ENCODE assay signal across 8 mouse cellular contexts in the genomic region with DNA sequence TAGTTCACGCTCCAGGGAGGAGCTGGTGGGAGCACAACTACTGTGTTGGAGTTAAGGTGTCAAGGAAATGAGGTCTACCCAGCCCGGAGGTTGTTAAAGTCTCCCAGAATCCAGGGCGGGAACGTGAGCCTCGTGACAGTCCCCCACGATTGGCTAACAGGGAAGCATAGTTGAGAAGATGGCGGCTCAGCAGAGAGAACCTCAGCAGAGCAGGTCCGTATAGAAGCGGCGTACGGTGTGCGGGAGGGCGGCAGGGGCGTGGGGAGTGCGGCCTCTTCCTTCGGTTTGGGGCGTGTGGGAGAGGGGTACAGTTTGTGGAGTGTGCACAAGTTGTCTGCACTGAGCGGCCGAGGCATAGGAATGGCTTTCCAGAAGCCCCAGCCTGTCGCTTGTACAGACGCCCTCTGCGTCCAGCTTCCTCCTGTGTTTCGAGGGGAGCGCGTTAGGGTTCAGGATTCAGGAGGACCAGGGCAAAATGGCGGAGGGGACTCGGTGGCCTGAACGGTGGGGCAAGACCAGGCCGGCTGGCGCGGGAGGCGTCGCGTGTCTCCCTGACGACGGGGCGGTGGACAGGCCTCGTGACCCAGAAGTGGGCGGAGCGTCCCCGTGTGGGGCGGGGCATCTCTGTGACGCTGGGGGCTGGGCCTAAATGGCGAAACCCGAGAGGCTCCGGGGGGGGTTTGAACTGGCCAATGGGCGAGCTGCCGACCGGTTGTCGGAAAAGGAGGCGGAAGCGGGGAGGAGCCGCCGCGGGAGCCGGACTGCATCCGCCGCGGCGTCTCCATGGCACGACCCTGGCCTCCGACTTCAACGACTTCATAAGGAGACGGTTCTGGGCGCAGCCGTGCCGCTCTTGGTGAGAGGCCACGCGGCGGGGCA. TPM values are rescaled to one million over a fixed set of nuclear protein-coding genes. Genes with fewer than 3 reads are reported as not detected.
DNase-seq lines count a peak whose midpoint lies in the region; ATAC-seq and TF ChIP-seq lines count a peak whose summit lies in the region.

Odf2 (plus strand) TSS at position 156 of the 879 bp plus-strand sequence.

- H3K27ac ChIP-seq in bone marrow, adult 2 months (ENCODE audit: control insufficient read depth, insufficient read depth, low read depth, low read length, poor library complexity), result peak within 1 kb of the TSS; percentile 94
- peak within 1 kb of the TSS; percentile 91 for H3K27ac ChIP-seq in embryonic facial prominence, embryonic 15.5 days (replicated peaks)
- peak within 1 kb of the TSS; percentile 84 for H3K27ac ChIP-seq in limb, embryonic 14.5 days (replicated peaks; ENCODE audit: low read depth, low read length)
- peak within 1 kb of the TSS; percentile 91 for H3K27ac ChIP-seq in midbrain, postnatal 0 days (ENCODE audit: low read depth, low read length)

- H3K27me3 ChIP-seq in embryonic facial prominence, embryonic 15.5 days, result no peaks in the 10 kb centered on the region
- no peaks in the 10 kb centered on the region for H3K27me3 ChIP-seq in limb, embryonic 14.5 days (ENCODE audit: control insufficient read depth, insufficient read depth, low read length)
- no peaks in the 10 kb centered on the region for H3K27me3 ChIP-seq in midbrain, postnatal 0 days (ENCODE audit: insufficient read depth, low read length)

- no peak for TF ChIP-seq CTCF in bone marrow, adult 2 months (IDR thresholded peaks at IDR 0.05; ENCODE audit: control insufficient read depth, insufficient read depth, low read length)
- no peak; the same call in 1 of the 2 replicates for TF ChIP-seq CTCF in midbrain, postnatal 0 days (IDR thresholded peaks at IDR 0.05)

- DNase-seq in 416B (ENCODE audit: low read depth), result peak; percentile 95
- DNase-seq in heart, adult 8-10 months (ENCODE audit: low spot score), result peak; percentile 100
- peak; percentile 100 for DNase-seq in kidney, adult 9 months
- DNase-seq in limb, embryonic 14.5 days (ENCODE audit: low spot score), result peak; percentile 98
- DNase-seq in midbrain, postnatal 0 days (ENCODE audit: low spot score), result peak; percentile 99
- DNase-seq in spleen, postnatal 14 days (ENCODE audit: low spot score in 2 of 2), result peak; percentile 100

- TF ChIP-seq POLR2A in bone marrow, adult 2 months (IDR thresholded peaks at IDR 0.05; ENCODE audit: borderline replicate concordance, control insufficient read depth, low read depth, low read length), result peak; percentile 72; the same call in 1 of the 2 replicates
- TF ChIP-seq POLR2A in limb, embryonic 14.5 days (IDR thresholded peaks at IDR 0.05; ENCODE audit: borderline replicate concordance, extremely low read depth, insufficient read depth, insufficient read length), result 0 out of 2 replicates have a peak, but pooled peaks have one; percentile 32

- H3K9ac ChIP-seq in embryonic facial prominence, embryonic 15.5 days, result peak within 1 kb of the TSS; percentile 91
- H3K9ac ChIP-seq in limb, embryonic 14.5 days (ENCODE audit: low read depth, low read length, severe bottlenecking), result peak within 1 kb of the TSS; percentile 80
- H3K9ac ChIP-seq in midbrain, postnatal 0 days (replicated peaks; ENCODE audit: low read length, poor library complexity, severe bottlenecking), result peak within 1 kb of the TSS; percentile 98

- under 1% methylated on average over 69 of the region's 70 CpGs for WGBS in bone marrow, adult 2 months
- WGBS in embryonic facial prominence, embryonic 15.5 days, result under 1% methylated on average over 70 of the region's 70 CpGs
- under 1% methylated on average over 50 of the region's 70 CpGs for WGBS in limb, embryonic 14.5 days
- 1% methylated on average over 54 of the region's 70 CpGs for WGBS in midbrain, postnatal 0 days

- H3K4me2 ChIP-seq in embryonic facial prominence, embryonic 15.5 days (replicated peaks), result peak within 1 kb of the TSS; percentile 87
- H3K4me2 ChIP-seq in limb, embryonic 14.5 days (replicated peaks; ENCODE audit: low read depth, low read length, severe bottlenecking), result peak within 1 kb of the TSS; percentile 92
- peak within 1 kb of the TSS; percentile 84 for H3K4me2 ChIP-seq in midbrain, postnatal 0 days (ENCODE audit: low read depth, low read length, poor library complexity, severe bottlenecking)

- H3K36me3 ChIP-seq in embryonic facial prominence, embryonic 15.5 days, result peaks cover 29% of the 10 kb centered on the region
- H3K36me3 ChIP-seq in limb, embryonic 14.5 days (ENCODE audit: control insufficient read depth, insufficient read depth, low read length), result peaks cover 28% of the 10 kb centered on the region
- H3K36me3 ChIP-seq in midbrain, postnatal 0 days (ENCODE audit: insufficient read depth, low read length), result peaks cover 19% of the 10 kb centered on the region

- no peaks in the 10 kb centered on the region for H3K9me3 ChIP-seq in embryonic facial prominence, embryonic 15.5 days (replicated peaks)
- H3K9me3 ChIP-seq in limb, embryonic 14.5 days (ENCODE audit: control insufficient read depth, low read length), result no peaks in the 10 kb centered on the region
- H3K9me3 ChIP-seq in midbrain, postnatal 0 days (ENCODE audit: low read length), result no peaks in the 10 kb centered on the region

- H3K4me3 ChIP-seq in bone marrow, adult 2 months (replicated peaks; ENCODE audit: control insufficient read depth, low read depth, low read length), result peak within 1 kb of the TSS; percentile 96
- peak within 1 kb of the TSS; percentile 99 for H3K4me3 ChIP-seq in embryonic facial prominence, embryonic 15.5 days (replicated peaks)
- peak within 1 kb of the TSS; percentile 100 for H3K4me3 ChIP-seq in limb, embryonic 14.5 days (replicated peaks; ENCODE audit: low read length)
- peak within 1 kb of the TSS; percentile 99 for H3K4me3 ChIP-seq in midbrain, postnatal 0 days (ENCODE audit: low read depth, low read length)

- ATAC-seq in embryonic facial prominence, embryonic 15.5 days (ENCODE audit: insufficient number of reproducible peaks, low FRiP score, low TSS enrichment, low read depth), result peak; percentile 90
- peak; percentile 94 for ATAC-seq in limb, embryonic 14.5 days (ENCODE audit: low FRiP score, low read depth)
- peak; percentile 92 for ATAC-seq in midbrain, postnatal 0 days (ENCODE audit: low FRiP score)

- H3K4me1 ChIP-seq in bone marrow, adult 2 months (ENCODE audit: control insufficient read depth, insufficient read depth, low read length), result peaks cover 3% of the 10 kb centered on the region; the same call in 1 of the 2 replicates
- H3K4me1 ChIP-seq in embryonic facial prominence, embryonic 15.5 days, result peaks cover 18% of the 10 kb centered on the region
- peaks cover 10% of the 10 kb centered on the region for H3K4me1 ChIP-seq in limb, embryonic 14.5 days (ENCODE audit: control insufficient read depth, insufficient read depth, low read length)
- peaks cover 5% of the 10 kb centered on the region; the same call in 1 of the 2 replicates for H3K4me1 ChIP-seq in midbrain, postnatal 0 days (ENCODE audit: insufficient read depth, low read length)

RNA-seq across cellular contexts. Expression of gene Odf2, which starts in this region (rescaled TPM):
- polyA plus RNA-seq in bone marrow, adult 2 months (2011; ENCODE audit: insufficient read depth, insufficient read length, low replicate concordance, missing spikeins), result 55.1 and 78.8 TPM in 2 replicates
- polyA plus RNA-seq in embryonic facial prominence, embryonic 15.5 days (2015; fragmentation: Nextera tagmentation; extraction: Ambion mirVana), result 59.8 and 74.3 TPM in 2 replicates
- total RNA-seq in heart, adult 8-10 months (2022), result 10 to 100 TPM; 17.0 to 28.1 (median 19.8) TPM
- 84.6 and 88.0 TPM in 2 replicates for polyA plus RNA-seq in limb, embryonic 14.5 days (2012; rRNA removed)
- polyA plus RNA-seq in limb, embryonic 14.5 days (2014; fragmentation: Nextera tagmentation; extraction: Ambion mirVana), result 42.3 and 47.0 TPM in 2 replicates
- 77.0 and 102 TPM in 2 replicates for total RNA-seq in midbrain, postnatal 0 days (2014; rRNA removed)
- 72.0 and 90.9 TPM in 2 replicates for polyA plus RNA-seq in midbrain, postnatal 0 days (2015; fragmentation: Nextera tagmentation; extraction: Ambion mirVana)

Comparison
In these comparisons a context has a peak if more than half of its experiments do, and no peak if none do; other contexts are left out.
1. Peak in every context shown above with its lines: DNase-seq, ATAC-seq, H3K4me3 ChIP-seq and H3K27ac ChIP-seq.